Mouse (Mus musculus): ENCODE data around the gene Mettl1. TPM values are rescaled to one million over a fixed set of nuclear protein-coding genes. Genes with fewer than 3 reads are reported as not detected.
"Not testable (repeated sequence)": the region's sequence is repeated elsewhere in the genome, so short reads cannot be mapped to it uniquely, and the experiment has no call there.

Mettl1 gene
- polyA plus RNA-seq, 2 experiments, result 48.6 to 59.1 TPM

- ATAC-seq (ENCODE audit: low FRiP score, low read depth), result no peak
- WGBS, result 1% methylated on average over 33 of the region's 72 CpGs
- peaks cover 11% of the 10 kb centered on the region; the same call in 1 of the 2 replicates for H3K27me3 ChIP-seq (ENCODE audit: control insufficient read depth, insufficient read depth, low read length)
Observed at GRCm38 (mm10) chr10:127059968-127060916, 19.0 kb downstream of the Mettl1 start, which contains the start of gene March9. Gene March9, minus strand, starts transcription at chr10:127060184.

GRCm38 (mm10) chr10:127061085-127061484 is 19.9 kb downstream of the Mettl1 start:
- 48% methylated on average over 5 of the region's 5 CpGs for WGBS
- ATAC-seq (ENCODE audit: low FRiP score, low read depth) (no peak), DNase-seq (ENCODE audit: low spot score) (no peak)
- no peak overlapping the region for H3K4me3 ChIP-seq (replicated peaks; ENCODE audit: low read length)
- no peak for TF ChIP-seq POLR2A (IDR thresholded peaks at IDR 0.05; ENCODE audit: borderline replicate concordance, extremely low read depth, insufficient read depth, insufficient read length)
- peaks cover 11% of the 10 kb centered on the region; the same call in 1 of the 2 replicates for H3K4me1 ChIP-seq (ENCODE audit: control insufficient read depth, insufficient read depth, low read length)
- no peaks in the 10 kb centered on the region for H3K9me3 ChIP-seq (ENCODE audit: control insufficient read depth, low read length)
- H3K27ac ChIP-seq (replicated peaks; ENCODE audit: low read depth, low read length), result no peak overlapping the region
- H3K27me3 ChIP-seq (ENCODE audit: control insufficient read depth, insufficient read depth, low read length), result peaks cover 11% of the 10 kb centered on the region; the same call in 1 of the 2 replicates
- peaks cover 32% of the 10 kb centered on the region for H3K36me3 ChIP-seq (ENCODE audit: control insufficient read depth, insufficient read depth, low read length)
- H3K9ac ChIP-seq (ENCODE audit: low read depth, low read length, severe bottlenecking), result no peak overlapping the region
- no peak overlapping the region for H3K4me2 ChIP-seq (replicated peaks; ENCODE audit: low read depth, low read length, severe bottlenecking)

More at GRCm38 (mm10) chr10:127059968-127060916, 19.0 kb downstream of the Mettl1 start, which contains the start of gene March9:
- peak within 1 kb of the TSS; percentile 75 for H3K4me3 ChIP-seq (replicated peaks; ENCODE audit: low read length)
- peaks cover 28% of the 10 kb centered on the region for H3K36me3 ChIP-seq (ENCODE audit: control insufficient read depth, insufficient read depth, low read length)
- peaks cover 11% of the 10 kb centered on the region; the same call in 1 of the 2 replicates for H3K4me1 ChIP-seq (ENCODE audit: control insufficient read depth, insufficient read depth, low read length)
- H3K9ac ChIP-seq (ENCODE audit: low read depth, low read length, severe bottlenecking), result peak within 1 kb of the TSS; percentile 79
- H3K27ac ChIP-seq (replicated peaks; ENCODE audit: low read depth, low read length), result no peak within 1 kb of the TSS
- H3K9me3 ChIP-seq (ENCODE audit: control insufficient read depth, low read length), result no peaks in the 10 kb centered on the region
- TF ChIP-seq POLR2A (IDR thresholded peaks at IDR 0.05; ENCODE audit: borderline replicate concordance, extremely low read depth, insufficient read depth, insufficient read length), result no peak
- DNase-seq (ENCODE audit: low spot score), result peak; percentile 70
- H3K4me2 ChIP-seq (replicated peaks; ENCODE audit: low read depth, low read length, severe bottlenecking), result peak within 1 kb of the TSS; percentile 94

GRCm38 (mm10) chr10:127061513-127061912 is 20.3 kb downstream of the Mettl1 start:
- no peak overlapping the region for H3K4me2 ChIP-seq (replicated peaks; ENCODE audit: low read depth, low read length, severe bottlenecking)
- TF ChIP-seq POLR2A (IDR thresholded peaks at IDR 0.05; ENCODE audit: borderline replicate concordance, extremely low read depth, insufficient read depth, insufficient read length), result no peak
- no peak overlapping the region for H3K9ac ChIP-seq (ENCODE audit: low read depth, low read length, severe bottlenecking)
- WGBS, result 78% methylated on average over 2 of the region's 2 CpGs
- DNase-seq (ENCODE audit: low spot score) (no peak), ATAC-seq (ENCODE audit: low FRiP score, low read depth) (no peak)
- no peak overlapping the region for H3K27ac ChIP-seq (replicated peaks; ENCODE audit: low read depth, low read length)
- peaks cover 11% of the 10 kb centered on the region; the same call in 1 of the 2 replicates for H3K4me1 ChIP-seq (ENCODE audit: control insufficient read depth, insufficient read depth, low read length)
- H3K9me3 ChIP-seq (ENCODE audit: control insufficient read depth, low read length), result no peaks in the 10 kb centered on the region
- H3K36me3 ChIP-seq (ENCODE audit: control insufficient read depth, insufficient read depth, low read length), result peaks cover 32% of the 10 kb centered on the region
- H3K4me3 ChIP-seq (replicated peaks; ENCODE audit: low read length), result no peak overlapping the region
- peaks cover 11% of the 10 kb centered on the region; the same call in 1 of the 2 replicates for H3K27me3 ChIP-seq (ENCODE audit: control insufficient read depth, insufficient read depth, low read length)

DNA sequence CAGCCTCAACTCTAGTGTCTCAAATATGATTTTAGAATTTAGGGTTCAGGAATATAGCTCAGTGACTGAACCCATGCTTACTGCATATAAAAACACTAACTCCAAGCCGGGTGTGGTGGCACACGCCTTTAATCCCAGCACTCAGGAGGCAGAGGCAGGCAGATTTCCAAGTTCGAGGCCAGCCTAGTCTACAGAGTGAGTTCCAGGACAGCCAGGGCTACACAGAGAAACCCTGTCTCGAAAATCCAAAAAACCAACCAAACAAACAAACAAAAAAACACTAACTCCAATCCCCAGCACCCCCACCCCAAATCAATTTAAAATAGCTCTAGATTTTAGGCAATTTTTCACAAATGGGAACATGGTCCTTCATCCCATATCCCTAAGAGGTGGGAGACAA is 20.9 kb downstream of the Mettl1 start:
- H3K4me1 ChIP-seq (ENCODE audit: control insufficient read depth, insufficient read depth, low read length), result peaks cover 11% of the 10 kb centered on the region; the same call in 1 of the 2 replicates
- ATAC-seq (ENCODE audit: low FRiP score, low read depth); DNase-seq (ENCODE audit: low spot score); H3K9ac ChIP-seq (ENCODE audit: low read depth, low read length, severe bottlenecking); H3K9me3 ChIP-seq (ENCODE audit: control insufficient read depth, low read length); H3K27ac ChIP-seq (replicated peaks; ENCODE audit: low read depth, low read length); H3K4me3 ChIP-seq (replicated peaks; ENCODE audit: low read length); H3K4me2 ChIP-seq (replicated peaks; ENCODE audit: low read depth, low read length, severe bottlenecking): not testable (repeated sequence)
- H3K36me3 ChIP-seq (ENCODE audit: control insufficient read depth, insufficient read depth, low read length), result peaks cover 34% of the 10 kb centered on the region
- WGBS, result 87% methylated on average over 4 of the region's 4 CpGs
- H3K27me3 ChIP-seq (ENCODE audit: control insufficient read depth, insufficient read depth, low read length), result peaks cover 11% of the 10 kb centered on the region; the same call in 1 of the 2 replicates

GRCm38 (mm10) chr10:127062503-127062902 is 21.3 kb downstream of the Mettl1 start:
- Histone ChIP-seq H3K27me3 (ENCODE audit: control insufficient read depth, insufficient read depth, low read length) (peaks cover 11% of the 10 kb centered on the region; the same call in 1 of the 2 replicates), H3K9me3 (ENCODE audit: control insufficient read depth, low read length) (no peaks in the 10 kb centered on the region), H3K36me3 (ENCODE audit: control insufficient read depth, insufficient read depth, low read length) (peaks cover 34% of the 10 kb centered on the region), H3K27ac (replicated peaks; ENCODE audit: low read depth, low read length) (no peak overlapping the region), H3K4me1 (ENCODE audit: control insufficient read depth, insufficient read depth, low read length) (peaks cover 11% of the 10 kb centered on the region; the same call in 1 of the 2 replicates), H3K9ac (ENCODE audit: low read depth, low read length, severe bottlenecking) (no peak overlapping the region), H3K4me2 (replicated peaks; ENCODE audit: low read depth, low read length, severe bottlenecking) (no peak overlapping the region), H3K4me3 (replicated peaks; ENCODE audit: low read length) (no peak overlapping the region)
- ATAC-seq (ENCODE audit: low FRiP score, low read depth), result no peak
- DNase-seq (ENCODE audit: low spot score), result no peak
- WGBS, result 71% methylated on average over 5 of the region's 5 CpGs
- no peak for TF ChIP-seq POLR2A (IDR thresholded peaks at IDR 0.05; ENCODE audit: borderline replicate concordance, extremely low read depth, insufficient read depth, insufficient read length)

All from limb, embryonic 14.5 days (tissue).